Mouse (Mus musculus) heart, adult 2 months (tissue): ENCODE results near the gene Atg10. TPM values are rescaled to one million over a fixed set of nuclear protein-coding genes. Genes with fewer than 3 reads are reported as not detected.

Experiments
- DNase-seq, 2 experiments: peaks; one replicate each; pipeline ENCODE4 v3.0.0; 2021
- H3K27ac ChIP-seq: fragments of 200-600 bp; 2 replicates; pipeline ENCODE4 v1.8.1; 2022
- H3K27me3 ChIP-seq: fragments of 200-500 bp; 2 replicates; pipeline ENCODE4 v1.6.1; 2012; ENCODE audit warnings: mild to moderate bottlenecking, low read length, inconsistent platforms, mixed read lengths; ENCODE audit not compliant: control insufficient read depth, insufficient read depth
- H3K36me3 ChIP-seq: fragments of 200-500 bp; 2 replicates; pipeline ENCODE4 v1.6.1; 2012; ENCODE audit warnings: low read length, inconsistent platforms; ENCODE audit not compliant: control insufficient read depth, insufficient read depth
- H3K4me1 ChIP-seq: fragments of 200-500 bp; 2 replicates; pipeline ENCODE4 v1.6.1; 2011; ENCODE audit warnings: low read length; ENCODE audit not compliant: control insufficient read depth, insufficient read depth
- H3K4me3 ChIP-seq: fragments of 200-600 bp; 2 replicates; pipeline ENCODE4 v1.8.1; 2022
- H3K79me2 ChIP-seq: fragments of 200-500 bp; replicated peaks from 2 replicates; pipeline ENCODE4 v1.6.1; 2012; ENCODE audit warnings: mild to moderate bottlenecking, inconsistent platforms, low read length, moderate library complexity, mixed read lengths; ENCODE audit not compliant: control insufficient read depth, insufficient read depth
- H3K9ac ChIP-seq: fragments of 200-500 bp; 2 replicates; pipeline ENCODE4 v1.6.1; 2012; ENCODE audit warnings: low read depth, mild to moderate bottlenecking, control low read depth, inconsistent platforms, low read length, mixed read lengths
- CTCF ChIP-seq: fragments of 200-600 bp; IDR thresholded peaks from 2 replicates; pipeline ENCODE4 v1.8.1; 2022; ENCODE audit warnings: antibody characterized with exemption, mild to moderate bottlenecking, moderate library complexity
- EP300 ChIP-seq: fragments of 200-500 bp; IDR thresholded peaks from 2 replicates; pipeline ENCODE4 v1.6.1; 2011; ENCODE audit warnings: low read depth, low read length, control low read depth; ENCODE audit not compliant: insufficient read depth
- POLR2A ChIP-seq: fragments of 200-500 bp; IDR thresholded peaks from 2 replicates; pipeline ENCODE4 v1.6.1; 2011; ENCODE audit warnings: mild to moderate bottlenecking, low read depth, low read length, control low read depth; ENCODE audit not compliant: insufficient read depth
- WGBS: fragments of 180-500 bp; shearing (Covaris S2); methylation state at CpG from one replicate; pipeline ENCODE4 v1.1.7; 2018; 5-methylcytosine and 5-hydroxymethylcytosine counted together
- intact Hi-C: fragments of 180-260 bp; cut with DNase I; formaldehyde crosslinking; loops from one replicate; pipeline ENCODE4 v1.15.1; 2025
- polyA plus RNA-seq: library from polyadenylated mRNA; depleted of rRNA; stranded (reverse); fragments of >200 nt; gene quantifications from 2 replicates; pipeline ENCODE4 v1.2.3, GENCODE M21; 2012
- total RNA-seq, 2 experiments: library from RNA; stranded (reverse); gene quantifications; 2 replicates each; pipeline ENCODE4 v1.2.3; 2021

Atg10 gene
- total and polyA plus RNA-seq, 3 experiments: 5.9 to 27.1 (median 25.1) TPM

DNA sequence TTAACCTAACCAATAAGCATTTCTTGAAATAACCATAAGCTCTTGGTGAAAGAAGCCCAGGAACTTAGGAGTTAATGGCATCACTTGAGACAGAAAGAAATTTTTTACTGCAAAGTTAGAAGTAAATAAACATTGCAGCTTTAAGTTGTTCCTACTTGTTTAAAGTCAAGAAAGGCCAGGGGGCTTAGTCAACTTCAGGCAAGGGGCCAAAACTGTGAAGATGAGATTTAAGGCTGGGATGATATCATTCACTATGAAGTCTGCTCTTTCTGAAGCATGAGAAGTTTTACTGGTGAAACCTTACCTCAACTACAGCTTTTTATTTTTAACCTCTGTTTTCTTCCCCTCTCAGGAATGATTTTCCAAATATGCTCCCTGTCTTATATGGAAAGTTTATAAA is 183.3 kb downstream of the Atg10 start:
- Histone ChIP-seq H3K4me3 (no peak overlapping the region), H3K79me2 (no peaks in the 10 kb centered on the region), H3K27me3 (no peaks in the 10 kb centered on the region), H3K36me3 (no peaks in the 10 kb centered on the region), H3K9ac (no peak overlapping the region), H3K4me1 (no peaks in the 10 kb centered on the region), H3K27ac (no peak overlapping the region)
- DNase-seq: no peak
- intact Hi-C loops: no loop called here
- no peak for TF ChIP-seq EP300
- no peak for TF ChIP-seq POLR2A
- TF ChIP-seq CTCF: no peak

DNA sequence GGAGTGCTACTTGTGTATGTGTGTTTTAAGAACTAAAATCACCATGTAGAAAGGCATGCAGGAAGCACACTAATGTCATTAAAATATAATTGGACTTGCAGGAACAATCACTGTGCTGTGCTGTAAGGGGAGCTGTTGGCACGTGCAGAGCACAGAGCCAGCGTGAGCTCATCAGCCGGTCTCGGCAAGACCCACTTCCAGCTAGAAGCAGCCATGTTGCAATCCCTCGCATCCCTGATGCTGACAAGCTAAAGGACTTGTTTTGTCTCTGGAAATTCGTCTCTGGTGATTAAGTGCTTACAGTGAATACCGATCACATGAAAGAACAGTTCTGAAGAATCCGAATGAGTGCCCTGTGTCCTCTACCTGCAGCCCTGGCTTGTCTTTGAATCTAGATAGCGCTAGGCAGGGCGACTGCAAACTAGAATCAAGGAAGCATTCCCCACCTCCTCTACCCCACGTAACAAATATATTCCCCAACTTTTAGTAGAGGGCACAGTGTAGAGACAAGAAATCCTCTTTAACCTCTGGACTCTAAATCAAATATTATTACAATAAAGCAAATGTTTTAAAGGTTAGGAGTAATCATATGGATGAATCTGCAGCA is 184.5 kb downstream of the Atg10 start:
- H3K4me1 ChIP-seq: no peaks in the 10 kb centered on the region
- H3K27me3 ChIP-seq: no peaks in the 10 kb centered on the region
- TF ChIP-seq CTCF (peak; percentile 62), POLR2A (no peak), EP300 (peak; percentile 45; the same call in 1 of the 2 replicates)
- WGBS: 43% methylated on average over 11 of the region's 11 CpGs
- no peak overlapping the region for H3K9ac ChIP-seq
- H3K27ac ChIP-seq: no peak overlapping the region
- no peaks in the 10 kb centered on the region for H3K36me3 ChIP-seq
- H3K4me3 ChIP-seq: no peak overlapping the region
- intact Hi-C loops: no loop called here
- no peaks in the 10 kb centered on the region for H3K79me2 ChIP-seq
- peak; percentile 23 to 29 for DNase-seq

DNA sequence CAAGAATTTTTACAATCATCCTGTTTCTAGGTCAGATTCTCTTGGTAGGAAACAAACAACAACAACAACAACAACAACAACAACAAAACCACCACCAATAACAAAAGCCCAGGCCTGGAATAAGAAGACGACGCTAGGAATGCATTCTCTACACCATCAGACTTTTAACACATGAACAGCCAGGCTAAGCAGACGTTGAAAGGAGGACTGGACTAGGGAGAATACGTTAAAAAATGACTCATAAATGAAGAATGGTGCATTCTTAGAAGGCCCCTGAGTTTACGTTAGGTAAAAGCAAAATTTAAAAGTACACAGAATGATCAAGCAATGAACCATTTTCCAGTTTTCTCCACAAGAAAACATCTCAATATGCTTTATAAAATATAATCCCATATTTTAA is 185.1 kb downstream of the Atg10 start:
- intact Hi-C loops: no loop called here
- H3K27ac ChIP-seq: no peak overlapping the region
- H3K4me1 ChIP-seq: no peaks in the 10 kb centered on the region
- no peak for DNase-seq
- 67% methylated on average over 5 of the region's 5 CpGs for WGBS
- no peak overlapping the region for H3K9ac ChIP-seq
- TF ChIP-seq POLR2A: no peak
- no peak for TF ChIP-seq EP300
- no peak for TF ChIP-seq CTCF
- H3K27me3 ChIP-seq: no peaks in the 10 kb centered on the region
- no peaks in the 10 kb centered on the region for H3K36me3 ChIP-seq
- no peak overlapping the region for H3K4me3 ChIP-seq
- no peaks in the 10 kb centered on the region for H3K79me2 ChIP-seq

DNA sequence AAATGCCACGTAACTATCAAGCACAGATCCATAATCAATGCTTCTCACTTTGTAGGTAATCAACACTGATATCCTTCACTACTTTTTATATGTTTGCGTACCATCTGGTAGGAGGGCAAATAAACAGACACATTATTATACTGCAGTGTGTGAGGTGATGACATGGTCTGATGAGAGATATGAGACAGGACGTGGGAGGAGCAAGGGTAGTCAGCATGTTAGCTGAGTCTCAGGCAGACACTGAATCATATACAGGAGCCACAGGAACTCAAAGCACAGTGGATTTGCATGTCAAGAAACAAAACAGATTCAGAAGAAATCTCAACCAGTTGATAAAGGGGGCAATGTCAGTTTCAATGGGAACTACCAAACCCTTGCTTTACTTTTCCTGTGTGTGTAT is 185.7 kb downstream of the Atg10 start:
- no peak for DNase-seq
- Histone ChIP-seq H3K9ac (no peak overlapping the region), H3K4me1 (no peaks in the 10 kb centered on the region), H3K79me2 (no peaks in the 10 kb centered on the region), H3K27ac (no peak overlapping the region), H3K27me3 (no peaks in the 10 kb centered on the region), H3K4me3 (no peak overlapping the region), H3K36me3 (no peaks in the 10 kb centered on the region)
- no peak for TF ChIP-seq EP300
- no peak for TF ChIP-seq POLR2A
- TF ChIP-seq CTCF: no peak
- 69% methylated on average over 3 of the region's 3 CpGs for WGBS
- intact Hi-C loops: no loop called here

DNA sequence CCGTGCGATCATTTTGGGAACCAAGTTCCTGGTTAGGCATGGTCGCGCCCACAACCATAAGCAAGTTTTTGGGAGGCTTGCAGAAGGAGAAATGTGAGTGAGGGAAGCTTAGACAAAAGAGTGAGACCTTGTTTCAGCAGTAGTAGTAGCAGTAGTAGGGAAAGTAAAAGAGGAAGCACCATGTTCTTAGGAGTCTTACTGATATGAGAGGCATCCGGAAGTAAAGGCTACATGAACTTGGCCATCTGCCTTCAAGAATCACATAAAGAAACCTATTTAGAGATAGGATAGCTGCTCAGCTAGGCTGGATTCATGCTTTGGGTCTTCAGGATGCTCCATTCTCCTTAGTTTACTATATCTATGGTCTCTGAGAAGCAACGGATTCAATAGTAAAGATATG is 186.4 kb downstream of the Atg10 start:
- 84% methylated on average over 6 of the region's 6 CpGs for WGBS
- H3K27ac ChIP-seq: no peak overlapping the region
- H3K79me2 ChIP-seq: no peaks in the 10 kb centered on the region
- H3K36me3 ChIP-seq: no peaks in the 10 kb centered on the region
- DNase-seq: no peak
- no peaks in the 10 kb centered on the region for H3K4me1 ChIP-seq
- H3K27me3 ChIP-seq: no peaks in the 10 kb centered on the region
- TF ChIP-seq CTCF: no peak
- no peak for TF ChIP-seq POLR2A
- no peak for TF ChIP-seq EP300
- intact Hi-C loops: no loop called here
- H3K9ac ChIP-seq: no peak overlapping the region
- H3K4me3 ChIP-seq: no peak overlapping the region

DNA sequence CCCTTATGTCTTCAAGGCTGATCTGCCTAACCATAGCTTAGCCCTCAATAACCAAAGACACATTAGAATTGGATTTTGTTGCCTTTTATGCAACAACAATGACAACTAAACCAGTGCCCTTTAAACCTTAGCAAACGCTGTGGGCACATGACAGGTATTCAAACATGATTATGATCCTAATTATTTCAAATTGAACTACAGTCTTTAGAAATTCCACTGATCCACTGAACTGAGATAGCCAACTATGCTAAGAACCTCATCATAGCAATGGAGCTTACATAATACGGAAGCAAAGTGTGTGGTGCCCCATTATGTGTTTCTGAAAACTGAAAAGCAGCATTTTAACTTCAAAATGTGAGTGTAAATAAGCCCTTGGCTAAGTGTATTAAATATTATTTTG is 191.9 kb downstream of the Atg10 start:
- 89% methylated on average over 2 of the region's 2 CpGs for WGBS
- Histone ChIP-seq H3K4me3 (no peak overlapping the region), H3K9ac (no peak overlapping the region), H3K27me3 (no peaks in the 10 kb centered on the region), H3K4me1 (no peaks in the 10 kb centered on the region), H3K27ac (no peak overlapping the region), H3K79me2 (peaks cover 1% of the 10 kb centered on the region; the same call in 1 of the 2 replicates), H3K36me3 (no peaks in the 10 kb centered on the region)
- intact Hi-C loops: no loop called here
- no peak for DNase-seq
- TF ChIP-seq EP300 (no peak), CTCF (no peak), POLR2A (no peak)
